Mouse (Mus musculus): ENCODE results near the gene Dhrs1.

GRCm38 (mm10) chr14:55714893-55715292, 30.6 kb downstream of the Dhrs1 start:
- TF ChIP-seq CTCF (IDR thresholded peaks at IDR 0.05) (no peak), EP300 (IDR thresholded peaks at IDR 0.05; ENCODE audit: insufficient read depth, low read depth, low read length) (no peak)

All from heart, adult 2 months (tissue).